ENCODE assay signal across 18 mouse cellular contexts in the genomic region with DNA sequence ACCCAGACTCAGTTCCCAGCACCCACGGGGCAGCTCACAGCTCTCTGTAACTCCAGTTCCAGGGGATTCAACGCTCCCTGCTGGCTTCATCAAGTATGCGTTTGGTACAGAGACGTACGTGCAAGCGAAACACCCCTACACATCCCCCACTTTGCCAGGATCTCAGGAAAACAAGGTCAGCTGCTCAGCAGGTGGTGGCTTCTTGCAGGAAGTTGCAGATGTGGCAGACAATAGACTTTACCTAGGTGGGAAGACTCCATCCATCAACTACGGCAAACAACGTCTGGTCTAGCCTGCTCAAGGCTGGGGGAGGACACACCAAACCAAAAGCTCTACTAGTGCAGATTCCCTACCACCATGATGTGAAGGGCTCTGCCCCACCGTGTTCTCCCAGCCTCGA.
"Had no signal": no experiment of that assay in that cellular context is flagged by ENCODE, and none has a peak within 500 bp of the region (broad histone marks: within the 10 kb centered on the region; RNA-seq: fewer than 3 reads in every experiment).

No protein-coding gene starts in this region.

- H3K27ac ChIP-seq: lung, embryonic 15.5 days; macrophage; midbrain, embryonic 12.5 days; neural tube, embryonic 12.5 days had no signal

- H3K9me3 ChIP-seq: lung, embryonic 15.5 days; megakaryocyte, embryonic 14.5 days; midbrain, embryonic 12.5 days; neural tube, embryonic 12.5 days had no signal

- H3K4me3 ChIP-seq: lung, embryonic 15.5 days; megakaryocyte, embryonic 14.5 days; midbrain, embryonic 12.5 days; neural tube, embryonic 12.5 days had no signal

- DNase-seq: liver, postnatal 0 days; lung, adult 2 months; lung, postnatal 14 days; lung, postnatal 36 days; midbrain, embryonic 14.5 days; retina, postnatal 1 day; right cerebral cortex, adult 18-20 months; right cerebral cortex, postnatal 25 days; right cerebral cortex, postnatal 4 days; spleen, adult 18-20 months; thymus, adult 18-20 months; thymus, postnatal 14 days; thymus, postnatal 36 days had no signal

- H3K4me1 ChIP-seq: lung, embryonic 15.5 days; megakaryocyte, embryonic 14.5 days; midbrain, embryonic 12.5 days; neural tube, embryonic 12.5 days had no signal

- H3K9ac ChIP-seq: liver, postnatal 0 days; lung, embryonic 15.5 days; midbrain, embryonic 12.5 days; neural tube, embryonic 12.5 days had no signal

- H3K27me3 ChIP-seq: lung, embryonic 15.5 days; megakaryocyte, embryonic 14.5 days; midbrain, embryonic 12.5 days; neural tube, embryonic 12.5 days had no signal

- H3K36me3 ChIP-seq: lung, embryonic 15.5 days; midbrain, embryonic 12.5 days; neural tube, embryonic 12.5 days had no signal
